Mouse (Mus musculus) cerebellum, adult 2 months (tissue): ENCODE data around the gene Opalin.

Source experiments
- CTCF ChIP-seq: fragments of 200-500 bp; IDR thresholded peaks from 2 replicates; pipeline ENCODE4 v1.5.1; 2011; ENCODE audit warnings: low read depth, mild to moderate bottlenecking, control low read depth, low read length, moderate library complexity, borderline replicate concordance; ENCODE audit not compliant: insufficient read depth
- POLR2A ChIP-seq: fragments of 200-500 bp; IDR thresholded peaks from 2 replicates; pipeline ENCODE4 v1.6.1; 2011; ENCODE audit warnings: low read length, control low read depth, borderline replicate concordance; ENCODE audit not compliant: insufficient read depth

DNA sequence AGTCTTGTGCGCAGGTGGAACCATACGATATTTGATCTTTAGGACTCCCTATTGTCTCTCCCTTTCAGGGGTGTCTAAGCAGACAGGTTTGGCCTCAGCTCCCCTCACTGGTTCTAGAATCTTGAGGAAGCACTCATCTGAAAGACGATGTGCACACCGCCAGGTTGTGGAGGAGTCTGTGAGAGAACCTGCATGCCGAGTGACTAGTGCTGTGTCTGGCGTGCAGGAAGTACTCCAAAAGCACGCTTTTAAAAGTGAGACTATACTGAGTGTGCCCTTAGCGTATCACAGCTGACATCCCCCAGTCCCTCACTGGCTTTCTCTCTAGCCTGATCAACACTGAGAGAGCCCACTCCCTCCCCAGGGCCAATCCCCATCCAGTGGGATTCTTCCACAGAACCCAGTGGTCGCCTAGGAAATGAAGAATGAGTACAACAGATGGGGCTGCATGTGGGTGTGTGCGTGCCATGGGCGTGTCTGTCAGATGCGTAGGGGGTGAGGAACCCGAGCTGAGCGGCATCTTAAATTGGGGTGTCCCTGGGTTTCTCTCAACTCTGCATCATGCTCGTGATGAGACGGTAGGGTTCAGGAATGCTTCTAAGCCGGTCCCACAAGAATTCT is 37.1 kb upstream of the Opalin start:
- no peak for TF ChIP-seq CTCF
- no peak for TF ChIP-seq POLR2A
